In the genomic region with DNA sequence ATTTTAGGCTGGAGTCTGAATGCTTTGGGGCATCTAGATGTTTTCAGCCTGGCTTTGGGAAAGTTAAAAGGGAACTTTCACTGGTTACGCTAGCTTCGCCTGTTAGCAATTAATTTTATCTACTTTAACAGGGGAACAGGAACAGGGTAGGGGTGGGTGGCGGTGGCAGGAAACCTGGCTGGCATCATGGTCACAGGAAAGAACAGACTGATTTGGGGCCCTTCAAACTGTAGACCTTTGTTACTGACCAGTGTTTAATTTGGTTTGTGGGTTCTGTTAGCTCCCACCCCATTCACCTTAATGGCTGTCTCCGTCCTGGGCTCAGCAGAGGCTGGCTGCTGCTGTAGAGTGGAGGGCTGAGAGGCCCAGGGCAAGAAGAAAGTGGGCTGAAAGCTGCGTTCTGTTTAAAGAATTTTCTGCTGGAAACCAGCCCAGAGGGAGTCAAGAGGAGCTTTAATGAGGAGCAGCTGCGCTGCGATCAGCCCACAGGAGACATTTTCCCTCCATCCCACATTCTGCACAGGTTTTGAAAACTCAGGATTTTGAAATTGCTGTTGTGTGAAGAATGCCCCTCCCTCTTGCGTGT, we compare ENCODE assay signal across 8 mouse cellular contexts. TPM values are rescaled to one million over a fixed set of nuclear protein-coding genes. Genes with fewer than 3 reads are reported as not detected.
A peak's percentile ranks its signal among the peaks of the same experiment; 100 is the strongest.
DNase-seq lines count a peak whose midpoint lies in the region; ATAC-seq and TF ChIP-seq lines count a peak whose summit lies in the region.

No protein-coding gene starts in this region.

- TF ChIP-seq CTCF in thymus, adult 2 months (IDR thresholded peaks at IDR 0.05; ENCODE audit: borderline replicate concordance, control insufficient read depth, extremely low read depth, insufficient read depth, low read length, poor library complexity), result no peak
- TF ChIP-seq CTCF in heart, postnatal 0 days (IDR thresholded peaks at IDR 0.05; ENCODE audit: low read depth), result no peak

- peak; percentile 77 for ATAC-seq in forebrain, embryonic 11.5 days (replicated peaks; ENCODE audit: low FRiP score)
- ATAC-seq in heart, postnatal 0 days (ENCODE audit: insufficient read depth, low read depth), result peak; percentile 57; the same call in 1 of the 2 replicates

- H3K4me2 ChIP-seq in forebrain, embryonic 11.5 days (ENCODE audit: low read depth, low read length, severe bottlenecking), result peak overlapping the region; percentile 12; the same call in 1 of the 2 replicates
- H3K4me2 ChIP-seq in heart, postnatal 0 days (ENCODE audit: low read depth, low read length), result peak overlapping the region; percentile 14

- TF ChIP-seq EP300 in heart, postnatal 0 days (IDR thresholded peaks at IDR 0.05; ENCODE audit: low read depth), result no peak

- peaks cover 17% of the 10 kb centered on the region for H3K4me1 ChIP-seq in thymus, adult 2 months (replicated peaks; ENCODE audit: control insufficient read depth, insufficient read depth, low read length)
- peaks cover 31% of the 10 kb centered on the region for H3K4me1 ChIP-seq in forebrain, embryonic 11.5 days (replicated peaks; ENCODE audit: control insufficient read depth, insufficient read depth, low read length)
- H3K4me1 ChIP-seq in heart, postnatal 0 days (ENCODE audit: control insufficient read depth, insufficient read depth), result peaks cover 42% of the 10 kb centered on the region

- 37% methylated on average over 8 of the region's 8 CpGs for WGBS in thymus, adult 2 months
- WGBS in forebrain, embryonic 11.5 days, result 31% methylated on average over 8 of the region's 8 CpGs
- 15% methylated on average over 8 of the region's 8 CpGs for WGBS in heart, postnatal 0 days

- peak overlapping the region; percentile 38; the same call in 1 of the 2 replicates for H3K27ac ChIP-seq in thymus, adult 2 months (ENCODE audit: control insufficient read depth, insufficient read depth, low read length)
- H3K27ac ChIP-seq in forebrain, embryonic 11.5 days (ENCODE audit: low read depth, low read length), result peak overlapping the region; percentile 90
- H3K27ac ChIP-seq in heart, postnatal 0 days (ENCODE audit: low read depth), result peak overlapping the region; percentile 54

- TF ChIP-seq POLR2A in thymus, adult 2 months (IDR thresholded peaks at IDR 0.05; ENCODE audit: control insufficient read depth, extremely low read depth, insufficient read depth, low read length, poor library complexity), result no peak

- H3K36me3 ChIP-seq in thymus, adult 2 months (ENCODE audit: control insufficient read depth, insufficient read depth, low read length), result no peaks in the 10 kb centered on the region
- no peaks in the 10 kb centered on the region for H3K36me3 ChIP-seq in forebrain, embryonic 11.5 days (ENCODE audit: control insufficient read depth, insufficient read depth, low read length)
- no peaks in the 10 kb centered on the region for H3K36me3 ChIP-seq in heart, postnatal 0 days (replicated peaks; ENCODE audit: control insufficient read depth, insufficient read depth, low read length)

- no peak overlapping the region for H3K4me3 ChIP-seq in thymus, adult 2 months (ENCODE audit: control insufficient read depth, insufficient read depth, low read length)
- H3K4me3 ChIP-seq in forebrain, embryonic 11.5 days (ENCODE audit: low read depth, low read length), result no peak overlapping the region
- no peak overlapping the region for H3K4me3 ChIP-seq in heart, postnatal 0 days (ENCODE audit: low read depth, low read length)

- H3K27me3 ChIP-seq in thymus, adult 2 months (ENCODE audit: control insufficient read depth, insufficient read depth, low read length), result no peaks in the 10 kb centered on the region
- no peaks in the 10 kb centered on the region for H3K27me3 ChIP-seq in forebrain, embryonic 11.5 days (ENCODE audit: control insufficient read depth, insufficient read depth, low read length)
- no peaks in the 10 kb centered on the region for H3K27me3 ChIP-seq in heart, postnatal 0 days (ENCODE audit: control insufficient read depth, insufficient read depth, low read length)

- H3K9ac ChIP-seq in forebrain, embryonic 11.5 days (ENCODE audit: low read length), result peak overlapping the region; percentile 6
- no peak overlapping the region for H3K9ac ChIP-seq in heart, postnatal 0 days (replicated peaks; ENCODE audit: low read depth, low read length)

- H3K9me3 ChIP-seq in forebrain, embryonic 11.5 days (ENCODE audit: control insufficient read depth, low read length), result no peaks in the 10 kb centered on the region
- no peaks in the 10 kb centered on the region for H3K9me3 ChIP-seq in heart, postnatal 0 days (replicated peaks; ENCODE audit: control insufficient read depth, low read length)

- no peak for DNase-seq in thymus, adult 2 months
- DNase-seq in thymus, adult 18-20 months, result no peak
- peak; percentile 69 for DNase-seq in forebrain, embryonic 11.5 days (ENCODE audit: low spot score)
- DNase-seq in heart, postnatal 0 days (ENCODE audit: low spot score), result peak; percentile 72
- peak; percentile 46 for DNase-seq in left cerebral cortex, adult 11 months (ENCODE audit: low spot score)
- peak; percentile 77 for DNase-seq in lung, postnatal 25 days (ENCODE audit: low spot score)
- DNase-seq in right cerebral cortex, postnatal 10 days (ENCODE audit: low spot score in 2 of 2), result peak; percentile 73 to 74
- no peak for DNase-seq in c-Kit-positive CD71-positive TER-119-positive erythroid progenitor cells, embryonic 14.5 days (ENCODE audit: low spot score)

RNA-seq across cellular contexts. Expression of a gene that starts 50.0 kb away (rescaled TPM):
- polyA plus RNA-seq in thymus, adult 2 months (2012; rRNA removed), result 24.9 and 31.5 TPM in 2 replicates
- polyA plus RNA-seq in forebrain, embryonic 11.5 days (2014; fragmentation: Nextera tagmentation; extraction: Ambion mirVana), result 27.6 TPM in 2 replicates
- total RNA-seq in heart, postnatal 0 days (2014; rRNA removed; ENCODE audit: low replicate concordance), result 40.2 and 53.7 TPM in 2 replicates
- 5.5 and 6.0 TPM in 2 replicates for polyA plus RNA-seq in heart, postnatal 0 days (2015; fragmentation: Nextera tagmentation; extraction: Ambion mirVana)

Comparison
In these comparisons a context has a peak if more than half of its experiments do, and no peak if none do; other contexts are left out.
1. DNase-seq: peak in forebrain, embryonic 11.5 days (single experiment), heart, postnatal 0 days (single experiment), left cerebral cortex, adult 11 months (single experiment), lung, postnatal 25 days (single experiment) and right cerebral cortex, postnatal 10 days (2 of 2); none in thymus, adult 2 months (single experiment), thymus, adult 18-20 months (0 of 2) and c-Kit-positive CD71-positive TER-119-positive erythroid progenitor cells, embryonic 14.5 days (single experiment).
2. H3K27ac ChIP-seq: peak in every context shown above with its lines; median percentile 90 in forebrain, embryonic 11.5 days; 54 in heart, postnatal 0 days; 38 in thymus, adult 2 months.